Mouse (Mus musculus) kidney, adult 2 months (tissue): Measurements from ENCODE around the gene Cdc42ep4.

Experiments
- CTCF ChIP-seq: fragments of 200-500 bp; conservative IDR thresholded peaks from 2 replicates; pipeline ENCODE4 v1.5.1; 2011; ENCODE audit warnings: low read depth, mild to moderate bottlenecking, control low read depth, low read length, moderate library complexity, mixed read lengths; ENCODE audit not compliant: insufficient read depth, insufficient read length
- POLR2A ChIP-seq: fragments of 200-500 bp; IDR thresholded peaks from one replicate; pipeline ENCODE4 v1.6.1; 2011; ENCODE audit warnings: low read depth, low read length, control low read depth

DNA sequence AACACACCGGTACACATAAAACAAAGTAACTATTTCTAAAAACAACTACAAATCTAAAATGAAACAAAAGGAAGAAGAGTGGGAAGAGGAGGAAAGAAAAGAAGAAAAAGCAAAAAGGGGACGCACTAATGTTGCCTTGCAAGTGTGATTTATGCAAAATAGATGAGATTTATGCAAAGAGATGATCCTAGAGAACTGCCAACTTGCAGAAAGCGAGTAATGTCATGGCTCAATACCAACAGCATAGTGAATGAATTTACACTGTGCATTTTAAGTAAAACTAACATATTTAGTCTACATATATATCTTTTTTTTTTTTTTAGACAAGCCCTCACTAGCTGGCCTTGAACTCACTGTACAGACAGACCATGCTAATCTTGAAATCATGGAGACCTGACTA is 23.1 kb upstream of the Cdc42ep4 start:
- TF ChIP-seq CTCF (no peak), POLR2A (no peak)
